Mouse (Mus musculus) cortical plate, adult 2 months (tissue): ENCODE results near the gene Kdm5b.

ENCODE experiments used
- CTCF ChIP-seq: fragments of 200-500 bp; IDR thresholded peaks from 2 replicates; pipeline ENCODE4 v1.5.1; 2011; ENCODE audit warnings: mild to moderate bottlenecking, control low read depth, low read length; ENCODE audit not compliant: insufficient read depth; ENCODE audit errors: extremely low read depth
- POLR2A ChIP-seq: fragments of 200-500 bp; IDR thresholded peaks from 2 replicates; pipeline ENCODE4 v1.6.1; 2011; ENCODE audit warnings: mild to moderate bottlenecking, low read length, control low read depth; ENCODE audit not compliant: insufficient read depth; ENCODE audit errors: extremely low read depth

DNA sequence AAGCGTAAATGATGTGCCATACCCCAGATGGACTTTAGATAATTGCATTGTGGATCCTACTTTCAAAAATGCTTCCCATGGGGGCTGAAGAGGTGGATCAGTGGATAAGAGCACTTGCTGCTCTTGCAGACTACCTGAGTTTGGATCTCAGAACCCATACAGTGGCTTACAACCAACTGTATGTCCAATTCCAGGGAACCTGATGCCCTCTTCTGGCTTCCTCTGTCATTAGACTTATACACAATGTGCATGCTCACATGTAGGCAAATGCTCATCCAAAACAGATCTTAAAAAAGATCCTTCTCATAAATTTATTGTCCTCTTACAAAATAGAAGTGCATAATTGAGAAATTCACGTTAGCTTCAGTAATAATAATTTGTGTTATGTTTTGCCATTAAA, 31.8 kb downstream of the Kdm5b start:
- TF ChIP-seq POLR2A (no peak), CTCF (no peak)
